Mouse (Mus musculus) ZHBTc4 (cell line): Measurements from ENCODE around the gene Usb1.

Experiments
- DNase-seq: peaks from one replicate; pipeline ENCODE4 v3.0.0-alpha.2; 2011; ENCODE audit warnings: low read depth, low spot score

Usb1 gene

GRCm38 (mm10) chr8:95331720-95332436, at the start of gene Usb1, which contains the start of gene Zfp319:
Usb1 (plus strand) TSS chr8:95332284.
Zfp319 (minus strand) TSS chr8:95331950.
- DNase-seq: peak; percentile 97

- DNase-seq: no peak
Measured at GRCm38 (mm10) chr8:95289066-95289650, 42.9 kb upstream of the Usb1 start.

GRCm38 (mm10) chr8:95293172-95293571, 38.9 kb upstream of the Usb1 start:
- DNase-seq: peak; percentile 35

- DNase-seq: peak; percentile 38
Measured at GRCm38 (mm10) chr8:95293891-95294290, 38.2 kb upstream of the Usb1 start.

GRCm38 (mm10) chr8:95302410-95302809, 29.7 kb upstream of the Usb1 start:
- peak; percentile 59 for DNase-seq

- no peak for DNase-seq
Measured at GRCm38 (mm10) chr8:95305526-95305925, 26.6 kb upstream of the Usb1 start.

GRCm38 (mm10) chr8:95306431-95306830, 25.7 kb upstream of the Usb1 start, which contains the start of gene Cngb1:
Cngb1 (minus strand) TSS chr8:95306585.
- DNase-seq: no peak

GRCm38 (mm10) chr8:95310342-95310970, 21.6 kb upstream of the Usb1 start, which contains the start of gene Tepp:
Tepp (plus strand) TSS chr8:95310566.
- no peak for DNase-seq

- peak; percentile 91 for DNase-seq
Measured at GRCm38 (mm10) chr8:95312836-95313235, 19.2 kb upstream of the Usb1 start.

- DNase-seq: no peak
Measured at GRCm38 (mm10) chr8:95313857-95314256, 18.2 kb upstream of the Usb1 start.

- no peak for DNase-seq
Measured at GRCm38 (mm10) chr8:95314707-95315106, 17.4 kb upstream of the Usb1 start.

GRCm38 (mm10) chr8:95315350-95315749, 16.7 kb upstream of the Usb1 start:
- DNase-seq: no peak

- DNase-seq: peak; percentile 85
Measured at GRCm38 (mm10) chr8:95320224-95321139, 11.6 kb upstream of the Usb1 start.

- no peak for DNase-seq
Measured at GRCm38 (mm10) chr8:95323201-95323600, 8.9 kb upstream of the Usb1 start.

- DNase-seq: no peak
Measured at GRCm38 (mm10) chr8:95324646-95325045, 7.4 kb upstream of the Usb1 start.

GRCm38 (mm10) chr8:95326822-95327221, 5.3 kb upstream of the Usb1 start:
- no peak for DNase-seq

- peak; percentile 65 for DNase-seq
Measured at GRCm38 (mm10) chr8:95327866-95328465, 4.1 kb upstream of the Usb1 start.

GRCm38 (mm10) chr8:95330367-95330766, 1.7 kb upstream of the Usb1 start:
- no peak for DNase-seq

- DNase-seq: peak; percentile 81
Measured at GRCm38 (mm10) chr8:95331156-95331719, 846 bp upstream of the Usb1 start.

GRCm38 (mm10) chr8:95332437-95333199, 534 bp downstream of the Usb1 start:
- DNase-seq: no peak
